Mouse (Mus musculus) liver, adult 2 months (tissue): ENCODE results near the gene Tsen2. TPM values are rescaled to one million over a fixed set of nuclear protein-coding genes. Genes with fewer than 3 reads are reported as not detected.

Experiments used
- DNase-seq: peaks from one replicate; pipeline ENCODE4 v3.0.0-alpha.2; 2011; ENCODE audit warnings: low read depth, low spot score; ENCODE audit errors: extremely low read depth
- H3K27ac ChIP-seq: fragments of 200-500 bp; replicated peaks from 2 replicates; pipeline ENCODE4 v1.5.1; 2012; ENCODE audit warnings: low read depth, mild to moderate bottlenecking, control low read depth, inconsistent platforms, low read length; ENCODE audit not compliant: insufficient read depth
- H3K27me3 ChIP-seq: fragments of 200-500 bp; 2 replicates; pipeline ENCODE4 v1.6.1; 2012; ENCODE audit warnings: mild to moderate bottlenecking, moderate library complexity, low read length, inconsistent platforms; ENCODE audit not compliant: control insufficient read depth, insufficient read depth
- H3K36me3 ChIP-seq: fragments of 200-500 bp; 2 replicates; pipeline ENCODE4 v1.6.1; 2012; ENCODE audit warnings: low read length, inconsistent platforms; ENCODE audit not compliant: control insufficient read depth, insufficient read depth
- H3K4me1 ChIP-seq: fragments of 200-500 bp; 2 replicates; pipeline ENCODE4 v1.6.1; 2011; ENCODE audit warnings: low read length; ENCODE audit not compliant: control insufficient read depth, insufficient read depth
- H3K4me3 ChIP-seq: fragments of 200-500 bp; 2 replicates; pipeline ENCODE4 v1.5.1; 2011; ENCODE audit warnings: low read depth, mild to moderate bottlenecking, control low read depth, low read length, moderate library complexity; ENCODE audit not compliant: insufficient read depth
- H3K79me2 ChIP-seq: fragments of 200-500 bp; 2 replicates; pipeline ENCODE4 v1.6.1; 2012; ENCODE audit warnings: inconsistent platforms, mild to moderate bottlenecking, low read length, moderate library complexity; ENCODE audit not compliant: control insufficient read depth, insufficient read depth
- H3K9ac ChIP-seq: fragments of 200-500 bp; 2 replicates; pipeline ENCODE4 v1.6.1; 2012; ENCODE audit warnings: low read depth, mild to moderate bottlenecking, control low read depth, inconsistent platforms, low read length
- CTCF ChIP-seq: fragments of 200-500 bp; IDR thresholded peaks from 2 replicates; pipeline ENCODE4 v1.5.1; 2011; ENCODE audit warnings: low read depth, low read length, control low read depth
- POLR2A ChIP-seq: fragments of 200-500 bp; IDR thresholded peaks from 2 replicates; pipeline ENCODE4 v1.6.1; 2011; ENCODE audit warnings: low read length, control low read depth; ENCODE audit not compliant: insufficient read depth; ENCODE audit errors: extremely low read depth
- WGBS: fragments of 180-500 bp; shearing (Covaris S2); methylation state at CpG from one replicate; pipeline ENCODE4 v1.1.7; 2018; 5-methylcytosine and 5-hydroxymethylcytosine counted together
- polyA plus RNA-seq: library from polyadenylated mRNA; depleted of rRNA; stranded (reverse); fragments of >200 nt; gene quantifications from 2 replicates; pipeline ENCODE4 v1.2.3, GENCODE M21; 2012
- total RNA-seq: library from RNA; depleted of rRNA; stranded (reverse); fragments of >200 nt; gene quantifications from 2 replicates; pipeline ENCODE4 v1.2.3, GENCODE M21; 2014

Gene Tsen2
- total and polyA plus RNA-seq, 2 experiments: 2.8 to 4.1 TPM

GRCm38 (mm10) chr6:115609121-115609520, 64.7 kb downstream of the Tsen2 start:
- DNase-seq: no peak
- peak; percentile 47; the same call in 1 of the 2 replicates for TF ChIP-seq CTCF
- no peak for TF ChIP-seq POLR2A
- no peaks in the 10 kb centered on the region for H3K27me3 ChIP-seq
- H3K4me3 ChIP-seq: no peak overlapping the region
- H3K79me2 ChIP-seq: peaks cover 18% of the 10 kb centered on the region
- H3K4me1 ChIP-seq: no peaks in the 10 kb centered on the region; the same call in 1 of the 2 replicates
- WGBS: 83% methylated on average over 3 of the region's 3 CpGs
- H3K36me3 ChIP-seq: peaks cover 13% of the 10 kb centered on the region
- H3K9ac ChIP-seq: no peak overlapping the region
- H3K27ac ChIP-seq: no peak overlapping the region

- WGBS: 89% methylated on average over 5 of the region's 5 CpGs
- Histone ChIP-seq H3K4me1 (no peaks in the 10 kb centered on the region; the same call in 1 of the 2 replicates), H3K4me3 (no peak overlapping the region), H3K27me3 (no peaks in the 10 kb centered on the region), H3K36me3 (peaks cover 21% of the 10 kb centered on the region), H3K27ac (no peak overlapping the region), H3K79me2 (peaks cover 14% of the 10 kb centered on the region; the same call in 1 of the 2 replicates), H3K9ac (no peak overlapping the region)
- no peak for TF ChIP-seq CTCF
- TF ChIP-seq POLR2A: no peak
- DNase-seq: no peak
Measured at GRCm38 (mm10) chr6:115610301-115610700, 65.8 kb downstream of the Tsen2 start.

GRCm38 (mm10) chr6:115613793-115614192, 69.3 kb downstream of the Tsen2 start:
- Histone ChIP-seq H3K27ac (no peak overlapping the region), H3K9ac (no peak overlapping the region), H3K36me3 (peaks cover 38% of the 10 kb centered on the region), H3K27me3 (no peaks in the 10 kb centered on the region), H3K79me2 (peaks cover 1% of the 10 kb centered on the region; the same call in 1 of the 2 replicates), H3K4me1 (peaks cover 5% of the 10 kb centered on the region; the same call in 1 of the 2 replicates), H3K4me3 (no peak overlapping the region)
- no peak for TF ChIP-seq POLR2A
- TF ChIP-seq CTCF: no peak
- DNase-seq: no peak

- no peak overlapping the region for H3K4me3 ChIP-seq
- no peak for TF ChIP-seq POLR2A
- no peak for TF ChIP-seq CTCF
- WGBS: 69% methylated on average over 3 of the region's 3 CpGs
Measured at GRCm38 (mm10) chr6:115615983-115616382, 71.5 kb downstream of the Tsen2 start.

GRCm38 (mm10) chr6:115619818-115620217, 75.4 kb downstream of the Tsen2 start:
- Histone ChIP-seq H3K4me3 (no peak overlapping the region), H3K27ac (no peak overlapping the region), H3K27me3 (no peaks in the 10 kb centered on the region), H3K79me2 (no peaks in the 10 kb centered on the region), H3K4me1 (peaks cover 5% of the 10 kb centered on the region; the same call in 1 of the 2 replicates), H3K36me3 (peaks cover 59% of the 10 kb centered on the region), H3K9ac (no peak overlapping the region)
- DNase-seq: no peak
- TF ChIP-seq POLR2A (no peak), CTCF (no peak)
- 74% methylated on average over 10 of the region's 10 CpGs for WGBS

More at GRCm38 (mm10) chr6:115615983-115616382, 71.5 kb downstream of the Tsen2 start:
- peaks cover 5% of the 10 kb centered on the region; the same call in 1 of the 2 replicates for H3K4me1 ChIP-seq
- H3K79me2 ChIP-seq: no peaks in the 10 kb centered on the region
- no peak overlapping the region for H3K27ac ChIP-seq
- H3K9ac ChIP-seq: no peak overlapping the region
- peaks cover 48% of the 10 kb centered on the region for H3K36me3 ChIP-seq
- H3K27me3 ChIP-seq: no peaks in the 10 kb centered on the region
- DNase-seq: no peak

GRCm38 (mm10) chr6:115620942-115621341, 76.5 kb downstream of the Tsen2 start:
- WGBS: 79% methylated on average over 1 of the region's 1 CpGs
- H3K9ac ChIP-seq: no peak overlapping the region
- no peak for DNase-seq
- peaks cover 67% of the 10 kb centered on the region for H3K36me3 ChIP-seq
- H3K79me2 ChIP-seq: no peaks in the 10 kb centered on the region
- TF ChIP-seq CTCF: no peak
- no peak for TF ChIP-seq POLR2A
- H3K27me3 ChIP-seq: no peaks in the 10 kb centered on the region
- H3K4me3 ChIP-seq: no peak overlapping the region
- peaks cover 4% of the 10 kb centered on the region; the same call in 1 of the 2 replicates for H3K4me1 ChIP-seq
- no peak overlapping the region for H3K27ac ChIP-seq
